Mouse (Mus musculus): ENCODE measurements around the gene Selenbp1. TPM values are rescaled to one million over a fixed set of nuclear protein-coding genes. Genes with fewer than 3 reads are reported as not detected.
"Not testable (repeated sequence)": the region's sequence is repeated elsewhere in the genome, so short reads cannot be mapped to it uniquely, and the experiment has no call there.

Gene Selenbp1
- polyA plus RNA-seq (2014; fragmentation: Nextera tagmentation; extraction: Ambion mirVana) = 10.0 TPM in 2 replicates

DNA sequence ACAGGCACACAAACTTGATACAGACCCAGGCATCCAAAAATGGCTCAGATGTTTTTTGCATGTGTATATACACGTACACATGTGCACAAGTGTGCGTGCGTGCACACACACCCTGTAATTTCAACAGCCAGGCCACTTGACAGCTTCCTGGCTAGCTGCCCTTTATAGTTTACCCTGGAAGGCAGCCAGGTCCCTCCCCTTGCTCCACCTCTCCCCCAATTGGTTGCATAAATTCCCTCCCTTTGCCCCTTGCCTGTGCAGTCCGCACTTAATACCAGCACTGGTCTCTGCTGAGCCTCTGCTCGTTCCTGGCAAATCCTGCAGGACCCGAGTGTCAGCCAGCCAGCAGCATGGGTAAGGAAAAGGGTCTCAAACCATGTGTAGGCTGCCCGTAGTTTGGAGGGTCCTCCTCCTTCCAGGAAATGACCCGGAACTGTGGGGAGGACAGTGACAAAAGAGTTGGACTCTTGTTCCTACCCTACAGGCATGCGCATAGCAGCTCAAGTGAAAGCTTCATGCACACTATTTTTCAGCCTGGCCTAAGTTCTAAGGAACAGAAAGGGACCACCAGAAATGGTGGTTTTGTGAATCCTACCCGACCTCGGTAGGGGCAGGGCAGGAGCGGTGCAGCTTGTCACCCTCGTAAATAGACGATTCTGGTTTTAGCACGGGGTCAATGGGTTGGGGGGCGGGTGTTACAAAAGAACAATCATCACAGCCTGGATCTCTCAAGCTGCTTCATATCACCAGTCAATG, at the start of gene Selenbp1:
Selenbp1 (plus strand) TSS at position 248 of the 756 bp plus-strand sequence.
- Histone ChIP-seq H3K4me1 (ENCODE audit: control insufficient read depth, insufficient read depth, low read length) (0 out of 2 replicates have a peak, but pooled peaks cover 2% of the 10 kb centered on the region), H3K36me3 (ENCODE audit: control insufficient read depth, insufficient read depth, low read length) (no peaks in the 10 kb centered on the region), H3K9me3 (replicated peaks; ENCODE audit: control insufficient read depth, low read length) (no peaks in the 10 kb centered on the region), H3K27ac (ENCODE audit: low read depth, low read length) (peak within 1 kb of the TSS; percentile 39; the same call in 1 of the 2 replicates), H3K9ac (ENCODE audit: low read length) (peak within 1 kb of the TSS; percentile 13; the same call in 1 of the 2 replicates), H3K4me3 (ENCODE audit: low read depth, low read length) (peak within 1 kb of the TSS; percentile 21), H3K4me2 (ENCODE audit: low read length) (peak within 1 kb of the TSS; percentile 45), H3K27me3 (replicated peaks; ENCODE audit: control insufficient read depth, insufficient read depth, low read length) (no peaks in the 10 kb centered on the region)
- DNase-seq (ENCODE audit: low spot score) = peak; percentile 79
- peak; percentile 86 for ATAC-seq
- WGBS = 19% methylated on average over 16 of the region's 16 CpGs

DNA sequence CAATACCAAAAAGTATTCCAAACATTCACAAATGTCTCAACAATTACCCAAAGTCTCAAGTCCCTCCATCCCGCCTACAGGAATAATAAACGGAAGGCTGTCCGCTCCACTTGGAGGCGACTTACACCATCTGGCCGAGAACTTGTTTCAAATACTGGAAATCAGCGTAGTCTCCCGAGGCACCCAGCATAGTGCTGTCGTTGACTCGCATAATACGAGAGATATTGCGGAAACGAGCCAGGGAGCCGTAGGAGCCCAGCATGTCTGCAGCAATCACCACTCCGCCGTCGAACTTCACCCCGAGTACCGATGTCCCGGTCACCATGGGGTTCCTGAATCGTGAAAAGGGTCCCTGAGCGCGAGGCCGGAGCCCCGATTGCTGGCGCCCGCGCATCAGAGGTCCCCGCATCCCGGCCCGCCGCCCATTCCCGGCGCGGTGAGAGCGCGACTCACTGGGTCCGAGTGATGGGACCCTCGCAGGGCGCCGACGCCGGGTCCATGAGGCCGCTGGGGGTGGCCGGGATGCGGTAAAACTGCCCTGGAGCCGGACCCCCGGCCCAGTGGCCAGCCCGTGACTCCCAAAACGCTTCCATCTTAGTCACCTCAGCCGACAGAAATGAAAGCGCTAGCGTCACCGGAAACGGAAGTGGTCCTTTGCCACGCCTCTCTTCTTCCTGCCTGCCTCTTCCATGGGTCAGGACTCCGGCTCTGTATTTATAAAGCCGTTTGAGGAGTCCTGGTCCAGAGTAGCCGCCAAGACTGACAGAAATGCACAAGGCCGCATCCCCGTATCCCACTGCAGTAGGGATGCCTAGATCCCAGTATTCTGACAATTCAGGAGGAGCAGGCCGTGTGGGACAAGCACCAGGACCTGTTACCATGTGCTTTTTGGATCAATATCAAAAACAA, 46.3 kb upstream of the Selenbp1 start, which contains the start of gene Psmb4:
Psmb4 (minus strand) TSS at position 646 of the 909 bp plus-strand sequence.
- Histone ChIP-seq H3K9ac (ENCODE audit: low read length) (peak within 1 kb of the TSS; percentile 90), H3K36me3 (ENCODE audit: control insufficient read depth, insufficient read depth, low read length) (peaks cover 42% of the 10 kb centered on the region), H3K4me1 (ENCODE audit: control insufficient read depth, insufficient read depth, low read length) (peaks cover 12% of the 10 kb centered on the region), H3K27ac (ENCODE audit: low read depth, low read length) (peak within 1 kb of the TSS; percentile 74), H3K4me2 (ENCODE audit: low read length) (peak within 1 kb of the TSS; percentile 72), H3K9me3 (replicated peaks; ENCODE audit: control insufficient read depth, low read length) (no peaks in the 10 kb centered on the region), H3K4me3 (ENCODE audit: low read depth, low read length) (peak within 1 kb of the TSS; percentile 96), H3K27me3 (replicated peaks; ENCODE audit: control insufficient read depth, insufficient read depth, low read length) (no peaks in the 10 kb centered on the region)
- DNase-seq (ENCODE audit: low spot score) (peak; percentile 93), ATAC-seq (peak; percentile 93)
- WGBS = 1% methylated on average over 61 of the region's 61 CpGs

DNA sequence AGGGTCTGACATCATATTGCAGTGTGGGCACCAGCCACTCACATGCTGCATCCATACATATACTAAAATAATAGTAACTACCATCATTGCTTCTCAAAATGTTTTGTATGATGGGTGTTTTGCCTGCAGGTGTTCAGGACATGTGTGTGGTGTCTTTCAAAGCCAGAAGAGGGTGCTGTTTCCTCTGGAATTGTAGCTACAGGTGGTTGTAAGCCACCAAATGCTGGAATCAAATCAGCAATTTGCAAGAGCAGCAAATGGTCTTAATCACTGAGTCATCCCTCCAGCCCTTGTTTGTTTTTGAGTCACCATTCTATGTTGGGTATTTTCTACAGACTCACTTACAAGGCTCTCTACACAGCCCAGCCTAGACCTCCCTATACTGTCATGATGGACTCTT, 44.3 kb upstream of the Selenbp1 start:
- H3K4me2 ChIP-seq (ENCODE audit: low read length) = no peak overlapping the region
- no peak overlapping the region for H3K27ac ChIP-seq (ENCODE audit: low read depth, low read length)
- H3K9me3 ChIP-seq (replicated peaks; ENCODE audit: control insufficient read depth, low read length) = no peaks in the 10 kb centered on the region
- no peak overlapping the region for H3K4me3 ChIP-seq (ENCODE audit: low read depth, low read length)
- ATAC-seq (no peak), DNase-seq (ENCODE audit: low spot score) (peak; percentile 37)
- H3K4me1 ChIP-seq (ENCODE audit: control insufficient read depth, insufficient read depth, low read length) = peaks cover 12% of the 10 kb centered on the region
- no peak overlapping the region for H3K9ac ChIP-seq (ENCODE audit: low read length)
- H3K36me3 ChIP-seq (ENCODE audit: control insufficient read depth, insufficient read depth, low read length) = peaks cover 22% of the 10 kb centered on the region
- no peaks in the 10 kb centered on the region for H3K27me3 ChIP-seq (replicated peaks; ENCODE audit: control insufficient read depth, insufficient read depth, low read length)

GRCm38 (mm10) chr3:94894076-94894475, 38.8 kb upstream of the Selenbp1 start:
- Histone ChIP-seq H3K36me3 (ENCODE audit: control insufficient read depth, insufficient read depth, low read length) (no peaks in the 10 kb centered on the region), H3K9ac (ENCODE audit: low read length) (no peak overlapping the region), H3K4me2 (ENCODE audit: low read length) (no peak overlapping the region), H3K27ac (ENCODE audit: low read depth, low read length) (no peak overlapping the region), H3K4me3 (ENCODE audit: low read depth, low read length) (no peak overlapping the region), H3K27me3 (replicated peaks; ENCODE audit: control insufficient read depth, insufficient read depth, low read length) (no peaks in the 10 kb centered on the region), H3K9me3 (replicated peaks; ENCODE audit: control insufficient read depth, low read length) (no peaks in the 10 kb centered on the region), H3K4me1 (ENCODE audit: control insufficient read depth, insufficient read depth, low read length) (no peaks in the 10 kb centered on the region)
- DNase-seq (ENCODE audit: low spot score) (no peak), ATAC-seq (no peak)
- 72% methylated on average over 3 of the region's 3 CpGs for WGBS

GRCm38 (mm10) chr3:94902747-94903146, 30.1 kb upstream of the Selenbp1 start:
- Histone ChIP-seq H3K36me3 (ENCODE audit: control insufficient read depth, insufficient read depth, low read length) (no peaks in the 10 kb centered on the region), H3K27ac (ENCODE audit: low read depth, low read length) (no peak overlapping the region), H3K9ac (ENCODE audit: low read length) (no peak overlapping the region), H3K9me3 (replicated peaks; ENCODE audit: control insufficient read depth, low read length) (no peaks in the 10 kb centered on the region), H3K4me3 (ENCODE audit: low read depth, low read length) (no peak overlapping the region), H3K27me3 (replicated peaks; ENCODE audit: control insufficient read depth, insufficient read depth, low read length) (no peaks in the 10 kb centered on the region), H3K4me2 (ENCODE audit: low read length) (no peak overlapping the region), H3K4me1 (ENCODE audit: control insufficient read depth, insufficient read depth, low read length) (no peaks in the 10 kb centered on the region)
- ATAC-seq (no peak; the same call in 1 of the 2 replicates), DNase-seq (ENCODE audit: low spot score) (peak; percentile 85)
- WGBS = 21% methylated on average over 7 of the region's 7 CpGs

- WGBS = 61% methylated on average over 3 of the region's 3 CpGs
- not testable (repeated sequence) for H3K27ac ChIP-seq (ENCODE audit: low read depth, low read length); ATAC-seq; H3K4me1 ChIP-seq (ENCODE audit: control insufficient read depth, insufficient read depth, low read length); H3K36me3 ChIP-seq (ENCODE audit: control insufficient read depth, insufficient read depth, low read length); H3K9ac ChIP-seq (ENCODE audit: low read length); H3K27me3 ChIP-seq (replicated peaks; ENCODE audit: control insufficient read depth, insufficient read depth, low read length); H3K9me3 ChIP-seq (replicated peaks; ENCODE audit: control insufficient read depth, low read length); DNase-seq (ENCODE audit: low spot score); H3K4me3 ChIP-seq (ENCODE audit: low read depth, low read length); H3K4me2 ChIP-seq (ENCODE audit: low read length)
Measured at GRCm38 (mm10) chr3:94904759-94905158, 28.1 kb upstream of the Selenbp1 start.

DNA sequence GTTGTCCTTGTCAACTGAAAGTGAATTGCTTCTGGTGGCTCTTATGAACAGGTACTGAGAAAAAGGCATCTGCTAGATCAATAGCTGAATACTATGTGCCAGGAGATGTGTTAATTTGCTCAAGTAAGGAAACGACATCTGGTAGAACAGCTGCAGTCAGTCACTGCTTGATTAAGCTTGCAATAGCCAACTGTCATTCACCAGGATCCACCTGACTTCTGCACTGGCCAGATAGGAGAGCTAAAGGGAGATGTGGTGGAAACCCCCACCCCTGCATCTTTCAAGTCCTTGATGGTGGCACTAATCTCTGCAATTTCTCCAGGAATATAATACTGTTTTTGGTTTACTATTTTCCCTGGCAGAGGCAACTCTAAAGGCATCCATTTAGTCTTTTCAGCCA, 26.4 kb upstream of the Selenbp1 start:
- Histone ChIP-seq H3K27me3 (replicated peaks; ENCODE audit: control insufficient read depth, insufficient read depth, low read length) (no peaks in the 10 kb centered on the region), H3K9me3 (replicated peaks; ENCODE audit: control insufficient read depth, low read length) (no peaks in the 10 kb centered on the region), H3K4me2 (ENCODE audit: low read length) (no peak overlapping the region), H3K27ac (ENCODE audit: low read depth, low read length) (no peak overlapping the region), H3K4me3 (ENCODE audit: low read depth, low read length) (no peak overlapping the region), H3K4me1 (ENCODE audit: control insufficient read depth, insufficient read depth, low read length) (no peaks in the 10 kb centered on the region), H3K9ac (ENCODE audit: low read length) (no peak overlapping the region), H3K36me3 (ENCODE audit: control insufficient read depth, insufficient read depth, low read length) (no peaks in the 10 kb centered on the region)
- 71% methylated on average over 1 of the region's 1 CpGs for WGBS
- no peak for DNase-seq (ENCODE audit: low spot score)
- no peak for ATAC-seq

DNA sequence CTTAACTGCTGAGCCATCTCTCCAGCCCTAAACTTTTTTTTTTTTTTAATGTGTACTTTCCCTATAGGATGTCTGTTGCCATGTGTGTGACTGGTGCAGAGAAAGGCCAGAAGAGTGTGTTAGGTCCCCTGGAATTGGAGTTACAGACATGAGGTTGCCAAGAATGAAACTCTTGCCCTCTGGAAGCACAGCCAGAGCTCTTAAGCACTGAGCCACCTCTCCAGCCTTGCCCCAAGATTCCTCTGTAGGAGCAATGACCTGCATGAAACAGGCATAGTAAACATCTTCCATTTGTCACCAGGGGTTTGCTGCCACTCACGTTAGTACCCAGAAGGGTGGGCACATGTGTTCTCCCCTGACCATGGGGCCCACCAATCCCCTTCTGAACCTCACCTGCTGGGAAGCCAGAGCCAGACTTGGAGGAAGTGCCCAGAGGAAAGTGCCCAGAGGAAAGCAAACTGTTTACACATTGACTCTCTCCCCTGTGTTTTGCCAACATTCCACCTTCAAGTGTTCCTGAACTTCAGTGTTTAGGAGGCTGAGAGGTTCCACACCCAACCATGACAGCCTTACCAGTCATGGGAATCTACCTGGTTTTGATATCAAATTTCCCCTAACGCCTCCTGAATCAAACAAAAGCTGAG, 21.7 kb upstream of the Selenbp1 start:
- no peaks in the 10 kb centered on the region for H3K9me3 ChIP-seq (replicated peaks; ENCODE audit: control insufficient read depth, low read length)
- no peak overlapping the region for H3K27ac ChIP-seq (ENCODE audit: low read depth, low read length)
- no peak for DNase-seq (ENCODE audit: low spot score)
- no peaks in the 10 kb centered on the region for H3K36me3 ChIP-seq (ENCODE audit: control insufficient read depth, insufficient read depth, low read length)
- ATAC-seq = no peak
- H3K27me3 ChIP-seq (replicated peaks; ENCODE audit: control insufficient read depth, insufficient read depth, low read length) = no peaks in the 10 kb centered on the region
- no peak overlapping the region for H3K9ac ChIP-seq (ENCODE audit: low read length)
- 78% methylated on average over 2 of the region's 2 CpGs for WGBS
- H3K4me3 ChIP-seq (ENCODE audit: low read depth, low read length) = no peak overlapping the region
- no peaks in the 10 kb centered on the region for H3K4me1 ChIP-seq (ENCODE audit: control insufficient read depth, insufficient read depth, low read length)
- H3K4me2 ChIP-seq (ENCODE audit: low read length) = no peak overlapping the region

Measured in forebrain, embryonic 14.5 days (tissue).